In genomic region chr4:108124104-108124503, GRCm38 (mm10) we compare ENCODE assay signal across 20 mouse cellular contexts. TPM values are rescaled to one million over a fixed set of nuclear protein-coding genes. Genes with fewer than 3 reads are reported as not detected.
A peak's percentile ranks its signal among the peaks of the same experiment; 100 is the strongest.
DNase-seq lines count a peak whose midpoint lies in the region; ATAC-seq and TF ChIP-seq lines count a peak whose summit lies in the region.
"Had no signal": no experiment of that assay in that cellular context is flagged by ENCODE, and none has a peak within 500 bp of the region (broad histone marks: within the 10 kb centered on the region; RNA-seq: fewer than 3 reads in every experiment).

No protein-coding gene starts in this region.

- no peak for TF ChIP-seq CTCF in liver, adult 2 months (IDR thresholded peaks at IDR 0.05; ENCODE audit: low read depth, low read length)
- no peak for TF ChIP-seq CTCF in liver, postnatal 0 days (IDR thresholded peaks at IDR 0.05; ENCODE audit: low read depth)

- no peak overlapping the region for H3K4me3 ChIP-seq in liver, adult 2 months (ENCODE audit: insufficient read depth, low read depth, low read length)
- H3K4me3 ChIP-seq in liver, embryonic 12.5 days, result no peak overlapping the region
- H3K4me3 ChIP-seq in liver, postnatal 0 days (ENCODE audit: low read depth, low read length), result no peak overlapping the region
- H3K4me3 ChIP-seq in liver, embryonic 11.5 days (ENCODE audit: low read depth, low read length), result no peak overlapping the region

- TF ChIP-seq POLR2A in liver, adult 2 months (IDR thresholded peaks at IDR 0.05; ENCODE audit: extremely low read depth, insufficient read depth, low read length), result no peak

- no peaks in the 10 kb centered on the region for H3K9me3 ChIP-seq in liver, embryonic 12.5 days (replicated peaks)
- no peaks in the 10 kb centered on the region for H3K9me3 ChIP-seq in liver, postnatal 0 days (ENCODE audit: low read length)
- no peaks in the 10 kb centered on the region for H3K9me3 ChIP-seq in liver, embryonic 11.5 days (ENCODE audit: control insufficient read depth, low read length)
- H3K9me3 ChIP-seq: G1E had no signal

- H3K79me2 ChIP-seq in liver, adult 2 months (ENCODE audit: control insufficient read depth, insufficient read depth, low read length), result peaks cover 4% of the 10 kb centered on the region; the same call in 1 of the 2 replicates

- H3K36me3 ChIP-seq in liver, adult 2 months (ENCODE audit: control insufficient read depth, insufficient read depth, low read length), result no peaks in the 10 kb centered on the region
- no peaks in the 10 kb centered on the region for H3K36me3 ChIP-seq in liver, embryonic 12.5 days
- H3K36me3 ChIP-seq in liver, postnatal 0 days (replicated peaks; ENCODE audit: insufficient read depth, low read length), result no peaks in the 10 kb centered on the region
- no peaks in the 10 kb centered on the region for H3K36me3 ChIP-seq in liver, embryonic 11.5 days (ENCODE audit: control insufficient read depth, insufficient read depth, low read length)
- H3K36me3 ChIP-seq: G1E had no signal

- no peak for TF ChIP-seq EP300 in liver, postnatal 0 days (IDR thresholded peaks at IDR 0.05; ENCODE audit: low read depth)

- H3K27ac ChIP-seq in liver, adult 2 months (replicated peaks; ENCODE audit: insufficient read depth, low read depth, low read length), result peak overlapping the region; percentile 97
- no peak overlapping the region for H3K27ac ChIP-seq in liver, embryonic 12.5 days
- no peak overlapping the region for H3K27ac ChIP-seq in liver, postnatal 0 days (ENCODE audit: low read depth)
- H3K27ac ChIP-seq in liver, embryonic 11.5 days (ENCODE audit: low read depth, low read length), result no peak overlapping the region

- peaks cover 32% of the 10 kb centered on the region for H3K4me1 ChIP-seq in liver, adult 2 months (ENCODE audit: control insufficient read depth, insufficient read depth, low read length)
- H3K4me1 ChIP-seq in liver, embryonic 12.5 days, result peaks cover under 1% of the 10 kb centered on the region; the same call in 1 of the 2 replicates
- no peaks in the 10 kb centered on the region for H3K4me1 ChIP-seq in liver, postnatal 0 days (ENCODE audit: insufficient read depth)
- no peaks in the 10 kb centered on the region for H3K4me1 ChIP-seq in liver, embryonic 11.5 days (replicated peaks; ENCODE audit: control insufficient read depth, insufficient read depth, low read length)

- no peaks in the 10 kb centered on the region for H3K27me3 ChIP-seq in liver, adult 2 months (ENCODE audit: control insufficient read depth, insufficient read depth, low read length)
- H3K27me3 ChIP-seq in liver, embryonic 12.5 days (replicated peaks), result no peaks in the 10 kb centered on the region
- no peaks in the 10 kb centered on the region for H3K27me3 ChIP-seq in liver, postnatal 0 days (ENCODE audit: insufficient read depth, low read length)
- H3K27me3 ChIP-seq in liver, embryonic 11.5 days (replicated peaks; ENCODE audit: control insufficient read depth, insufficient read depth, low read length), result no peaks in the 10 kb centered on the region
- H3K27me3 ChIP-seq: CH12.LX, Patski had no signal

- H3K4me2 ChIP-seq in liver, embryonic 12.5 days, result no peak overlapping the region
- H3K4me2 ChIP-seq in liver, postnatal 0 days (ENCODE audit: low read depth, low read length), result no peak overlapping the region
- no peak overlapping the region for H3K4me2 ChIP-seq in liver, embryonic 11.5 days

- DNase-seq in liver, adult 2 months (ENCODE audit: extremely low read depth, low read depth, low spot score), result peak; percentile 89
- no peak for DNase-seq in liver, postnatal 0 days
- no peak for DNase-seq in liver, embryonic 11.5 days (ENCODE audit: low spot score)
- DNase-seq: adrenal gland, adult 2 months; adrenal gland, adult 8-10 months; adrenal gland, postnatal 10 days; adrenal gland, postnatal 14 days; adrenal gland, postnatal 25 days; adrenal gland, postnatal 36 days; B cell, adult 2 months; cerebellum, adult 11 months; cerebellum, adult 11-12 months; cerebellum, adult 18-20 months had no signal

- H3K9ac ChIP-seq in liver, adult 2 months (ENCODE audit: low read depth, low read length), result no peak overlapping the region
- no peak overlapping the region for H3K9ac ChIP-seq in liver, embryonic 12.5 days
- no peak overlapping the region for H3K9ac ChIP-seq in liver, postnatal 0 days (replicated peaks)
- no peak overlapping the region for H3K9ac ChIP-seq in liver, embryonic 11.5 days (ENCODE audit: low read depth, low read length)

- WGBS in liver, adult 2 months, result 26% methylated on average over 1 of the region's 1 CpGs
- WGBS in liver, embryonic 12.5 days (ENCODE audit: insufficient replicate concordance), result 57% methylated on average over 1 of the region's 1 CpGs
- WGBS in liver, postnatal 0 days (ENCODE audit: insufficient replicate concordance), result 57% methylated on average over 1 of the region's 1 CpGs
- WGBS in liver, embryonic 11.5 days, result 81% methylated on average over 1 of the region's 1 CpGs

- ATAC-seq in liver, embryonic 12.5 days, result no peak
- ATAC-seq in liver, postnatal 0 days, result peak; percentile 51
- ATAC-seq in liver, embryonic 11.5 days (replicated peaks; ENCODE audit: low FRiP score), result no peak
- ATAC-seq: activated CD4-positive, CD25-positive, alpha-beta regulatory T cell, adult 4 months; CD4-positive, CD25-positive, alpha-beta regulatory T cell, adult 4 months; Patski had no signal

RNA-seq across cellular contexts. Expression of gene Scp2, which starts 20.7 kb away (rescaled TPM):
- 2,678 and 3,000 TPM in 2 replicates for total RNA-seq in liver, adult 2 months (2014; rRNA removed)
- 1,138 and 1,579 TPM in 2 replicates for polyA plus RNA-seq in liver, adult 2 months (2012; rRNA removed)
- polyA plus RNA-seq in liver, embryonic 12.5 days (2016; fragmentation: Nextera tagmentation; extraction: Ambion mirVana), result 196 and 198 TPM in 2 replicates
- polyA plus RNA-seq in liver, postnatal 0 days (2015; fragmentation: Nextera tagmentation; extraction: Ambion mirVana), result 1,479 and 1,508 TPM in 2 replicates
- 231 and 232 TPM in 2 replicates for polyA plus RNA-seq in liver, embryonic 11.5 days (2014; fragmentation: Nextera tagmentation; extraction: Ambion mirVana)

RNA-seq across cellular contexts. Expression of gene Podn, which starts 27.9 kb away (rescaled TPM):
- total RNA-seq in liver, adult 2 months (2014; rRNA removed), result 1.9 and 2.7 TPM in 2 replicates
- 2.9 and 3.8 TPM in 2 replicates for polyA plus RNA-seq in liver, adult 2 months (2012; rRNA removed)
- polyA plus RNA-seq in liver, embryonic 12.5 days (2016; fragmentation: Nextera tagmentation; extraction: Ambion mirVana), result 0.10 and 0.23 TPM in 2 replicates
- polyA plus RNA-seq in liver, postnatal 0 days (2015; fragmentation: Nextera tagmentation; extraction: Ambion mirVana), result 0.34 and 0.43 TPM in 2 replicates
- 0.40 and 0.92 TPM in 2 replicates for polyA plus RNA-seq in liver, embryonic 11.5 days (2014; fragmentation: Nextera tagmentation; extraction: Ambion mirVana)
- total RNA-seq: G1E, MEL had no signal
- polyA plus RNA-seq: activated CD4-positive, CD25-positive, alpha-beta regulatory T cell, adult 4 months; CD4-positive, CD25-positive, alpha-beta regulatory T cell, adult 4 months; G1E had no signal

RNA-seq across cellular contexts. Expression of gene Echdc2, which starts 41.1 kb away (rescaled TPM):
- 141 and 149 TPM in 2 replicates for total RNA-seq in liver, adult 2 months (2014; rRNA removed)
- 203 and 264 TPM in 2 replicates for polyA plus RNA-seq in liver, adult 2 months (2012; rRNA removed)
- polyA plus RNA-seq in liver, embryonic 12.5 days (2016; fragmentation: Nextera tagmentation; extraction: Ambion mirVana), result 8.9 and 10.2 TPM in 2 replicates
- polyA plus RNA-seq in liver, postnatal 0 days (2015; fragmentation: Nextera tagmentation; extraction: Ambion mirVana), result 94.6 and 99.9 TPM in 2 replicates
- 17.6 and 20.4 TPM in 2 replicates for polyA plus RNA-seq in liver, embryonic 11.5 days (2014; fragmentation: Nextera tagmentation; extraction: Ambion mirVana)
- total RNA-seq: MEL had no signal
- polyA plus RNA-seq: G1E had no signal
